Mouse (Mus musculus): ENCODE data around the gene Fam53b. TPM values are rescaled to one million over a fixed set of nuclear protein-coding genes. Genes with fewer than 3 reads are reported as not detected.

Fam53b gene
- polyA plus RNA-seq, 1 experiment from 2014 or later, result 15.5 TPM

DNA sequence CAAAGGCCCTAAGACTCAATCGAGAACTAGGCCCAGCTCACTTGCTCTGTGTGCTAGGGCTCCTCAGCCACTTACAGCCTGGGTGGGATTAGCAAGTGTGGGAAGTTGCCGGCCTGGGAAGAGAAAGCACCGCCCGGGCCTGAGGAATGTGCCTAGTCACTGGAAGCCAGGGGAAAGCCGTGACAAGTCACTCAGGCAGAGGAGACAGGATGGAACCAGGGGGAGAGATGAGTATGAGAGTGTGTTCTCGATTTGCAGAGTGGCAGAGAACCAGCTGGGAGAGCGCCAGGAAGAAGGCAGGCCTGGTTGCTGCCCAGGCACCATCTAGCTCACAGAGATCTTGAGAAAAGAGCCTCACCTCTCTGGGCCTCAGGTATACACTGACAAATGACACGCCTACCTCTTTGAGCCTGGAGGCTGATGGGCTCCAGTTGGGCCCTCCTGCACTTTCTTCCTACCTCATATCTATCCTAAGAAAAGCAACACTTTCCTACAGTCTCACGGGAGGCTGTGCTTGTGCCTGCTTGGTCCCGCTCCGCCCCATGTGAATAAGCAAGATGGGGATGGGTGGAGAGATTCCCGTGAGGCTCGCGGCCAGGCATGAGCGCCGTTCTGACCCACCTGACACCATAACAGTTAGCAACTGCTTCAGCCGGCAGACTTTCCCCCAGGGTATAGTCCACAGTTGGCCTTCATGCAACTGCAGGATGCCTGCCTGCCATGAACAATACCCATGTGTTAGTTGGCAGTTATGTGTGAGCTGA is 77.4 kb downstream of the Fam53b start:
- ATAC-seq (ENCODE audit: low FRiP score, low TSS enrichment), result no peak
- peaks cover 14% of the 10 kb centered on the region; the same call in 1 of the 2 replicates for H3K4me1 ChIP-seq (ENCODE audit: control insufficient read depth, insufficient read depth, low read length)
- no peak overlapping the region for H3K4me3 ChIP-seq (replicated peaks; ENCODE audit: low read depth, low read length)
- H3K9ac ChIP-seq (replicated peaks; ENCODE audit: low read length), result no peak overlapping the region
- DNase-seq, result no peak
- no peak overlapping the region for H3K4me2 ChIP-seq (ENCODE audit: low read length)
- no peak overlapping the region for H3K27ac ChIP-seq (replicated peaks; ENCODE audit: low read depth, low read length)
- H3K27me3 ChIP-seq (ENCODE audit: control insufficient read depth, insufficient read depth, low read length), result no peaks in the 10 kb centered on the region
- WGBS, result 58% methylated on average over 17 of the region's 17 CpGs
- no peaks in the 10 kb centered on the region for H3K36me3 ChIP-seq (ENCODE audit: control insufficient read depth, insufficient read depth, low read length)
- H3K9me3 ChIP-seq (ENCODE audit: control insufficient read depth, low read length), result no peaks in the 10 kb centered on the region

DNA sequence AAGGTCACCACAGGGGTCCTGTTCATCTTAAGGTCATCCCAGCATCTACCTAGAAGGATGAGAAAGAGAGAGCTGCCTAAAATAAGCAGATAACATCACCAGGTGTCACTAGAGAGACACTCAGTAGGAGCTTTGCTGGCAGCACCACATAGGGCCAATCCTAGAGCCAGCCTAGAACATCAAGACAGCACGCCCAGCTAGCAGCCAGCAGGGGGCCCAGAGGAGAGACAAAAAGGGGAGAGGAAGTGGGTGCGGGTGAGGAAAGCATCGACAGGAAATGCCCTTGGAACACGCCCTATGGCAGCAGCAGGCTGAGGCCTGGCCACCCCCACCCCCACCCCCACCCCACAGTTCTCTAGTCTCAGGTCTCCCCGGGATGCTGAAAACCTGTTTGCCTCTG is 78.5 kb downstream of the Fam53b start:
- 70% methylated on average over 5 of the region's 5 CpGs for WGBS
- H3K4me1 ChIP-seq (ENCODE audit: control insufficient read depth, insufficient read depth, low read length), result peaks cover 14% of the 10 kb centered on the region; the same call in 1 of the 2 replicates

DNA sequence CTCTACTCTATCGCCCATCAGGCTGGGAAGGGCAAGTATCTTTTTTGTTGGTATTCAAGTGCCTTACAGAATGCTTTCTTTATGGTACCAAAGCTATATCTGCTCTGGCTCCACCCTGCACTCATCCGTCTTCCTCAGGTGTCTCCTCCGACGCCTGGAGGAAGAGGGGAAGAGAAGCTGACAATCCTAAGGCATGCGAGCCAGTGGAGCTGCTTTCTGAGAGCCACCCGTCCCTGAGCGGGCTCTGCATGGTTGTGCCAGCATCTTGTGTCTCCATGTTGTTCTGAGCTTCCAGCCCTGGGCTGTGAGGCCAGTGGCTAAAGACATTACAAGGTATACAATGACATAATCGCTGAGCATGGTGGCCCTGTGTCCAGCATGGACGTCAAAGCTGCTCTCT is 79.5 kb downstream of the Fam53b start:
- no peak overlapping the region for H3K9ac ChIP-seq (replicated peaks; ENCODE audit: low read length)
- ATAC-seq (ENCODE audit: low FRiP score, low TSS enrichment), result no peak
- DNase-seq, result no peak
- WGBS, result 92% methylated on average over 9 of the region's 9 CpGs
- H3K4me2 ChIP-seq (ENCODE audit: low read length), result no peak overlapping the region
- no peaks in the 10 kb centered on the region for H3K9me3 ChIP-seq (ENCODE audit: control insufficient read depth, low read length)
- H3K4me1 ChIP-seq (ENCODE audit: control insufficient read depth, insufficient read depth, low read length), result peaks cover 14% of the 10 kb centered on the region; the same call in 1 of the 2 replicates
- no peak overlapping the region for H3K4me3 ChIP-seq (replicated peaks; ENCODE audit: low read depth, low read length)
- H3K36me3 ChIP-seq (ENCODE audit: control insufficient read depth, insufficient read depth, low read length), result peaks cover 3% of the 10 kb centered on the region; the same call in 1 of the 2 replicates
- H3K27me3 ChIP-seq (ENCODE audit: control insufficient read depth, insufficient read depth, low read length), result no peaks in the 10 kb centered on the region
- no peak overlapping the region for H3K27ac ChIP-seq (replicated peaks; ENCODE audit: low read depth, low read length)

More for the DNA sequence above, 78.5 kb downstream of the Fam53b start:
- Histone ChIP-seq H3K4me2 (ENCODE audit: low read length) (no peak overlapping the region), H3K9ac (replicated peaks; ENCODE audit: low read length) (no peak overlapping the region), H3K27me3 (ENCODE audit: control insufficient read depth, insufficient read depth, low read length) (no peaks in the 10 kb centered on the region), H3K27ac (replicated peaks; ENCODE audit: low read depth, low read length) (no peak overlapping the region), H3K9me3 (ENCODE audit: control insufficient read depth, low read length) (no peaks in the 10 kb centered on the region), H3K4me3 (replicated peaks; ENCODE audit: low read depth, low read length) (no peak overlapping the region), H3K36me3 (ENCODE audit: control insufficient read depth, insufficient read depth, low read length) (no peaks in the 10 kb centered on the region)
- ATAC-seq (ENCODE audit: low FRiP score, low TSS enrichment) (no peak), DNase-seq (no peak)

DNA sequence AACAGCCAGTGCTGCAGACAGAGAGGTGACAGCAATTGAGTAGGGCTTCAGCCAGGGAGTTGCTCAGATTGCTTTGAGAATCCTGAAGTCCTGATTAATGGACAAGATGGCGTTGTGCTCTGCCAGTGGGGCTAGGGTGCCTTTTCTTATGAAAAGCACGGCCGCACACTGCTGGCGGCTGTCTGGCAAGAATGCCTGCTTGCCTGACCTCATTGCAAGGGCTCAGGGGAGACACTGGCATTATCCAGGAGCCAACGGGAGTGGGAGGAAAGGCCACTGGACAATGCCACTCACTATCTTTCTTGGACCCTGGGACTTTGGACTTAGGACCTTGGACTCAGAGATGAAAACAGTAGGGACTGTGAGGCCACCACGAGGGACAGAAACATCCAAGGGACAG is 80.2 kb downstream of the Fam53b start:
- Histone ChIP-seq H3K36me3 (ENCODE audit: control insufficient read depth, insufficient read depth, low read length) (peaks cover 3% of the 10 kb centered on the region; the same call in 1 of the 2 replicates), H3K27ac (replicated peaks; ENCODE audit: low read depth, low read length) (peak overlapping the region; percentile 16), H3K4me3 (replicated peaks; ENCODE audit: low read depth, low read length) (no peak overlapping the region), H3K9me3 (ENCODE audit: control insufficient read depth, low read length) (no peaks in the 10 kb centered on the region), H3K27me3 (ENCODE audit: control insufficient read depth, insufficient read depth, low read length) (no peaks in the 10 kb centered on the region), H3K4me1 (ENCODE audit: control insufficient read depth, insufficient read depth, low read length) (peaks cover 14% of the 10 kb centered on the region; the same call in 1 of the 2 replicates), H3K9ac (replicated peaks; ENCODE audit: low read length) (no peak overlapping the region), H3K4me2 (ENCODE audit: low read length) (no peak overlapping the region)
- ATAC-seq (ENCODE audit: low FRiP score, low TSS enrichment) (no peak), DNase-seq (peak; percentile 41)
- WGBS, result 53% methylated on average over 6 of the region's 6 CpGs

DNA sequence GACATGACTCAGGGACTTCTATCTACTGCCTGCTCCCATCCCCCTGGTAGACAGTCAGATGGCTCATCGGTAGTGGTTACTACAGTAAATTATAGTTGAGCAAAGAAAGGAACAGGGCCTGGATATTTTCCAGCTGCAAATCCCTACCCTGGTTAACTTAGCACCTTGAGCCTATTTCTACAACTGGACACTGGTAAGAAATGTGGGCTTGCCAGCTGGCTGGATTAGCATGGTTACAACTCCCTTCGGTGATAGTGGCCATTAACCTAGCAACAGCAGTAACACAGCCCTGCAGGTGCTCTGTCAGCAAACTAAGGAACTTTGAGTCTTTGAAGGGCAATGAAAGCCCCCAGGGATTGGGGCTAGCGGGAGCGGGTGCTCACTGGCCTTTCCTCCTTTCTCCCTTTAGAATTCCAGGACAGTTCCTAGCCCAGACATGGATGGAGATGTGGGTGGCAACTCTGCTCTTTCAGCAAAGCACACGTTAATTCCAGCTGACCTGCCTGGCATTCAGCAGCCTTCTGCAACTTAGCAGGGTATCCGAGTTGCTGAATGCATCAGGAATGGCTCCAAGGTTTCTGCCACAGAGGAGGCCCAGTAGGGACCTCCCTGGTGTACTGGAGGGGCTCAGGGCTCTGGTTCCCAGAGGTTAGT is 81.4 kb downstream of the Fam53b start:
- H3K27me3 ChIP-seq (ENCODE audit: control insufficient read depth, insufficient read depth, low read length), result no peaks in the 10 kb centered on the region
- H3K4me3 ChIP-seq (replicated peaks; ENCODE audit: low read depth, low read length), result no peak overlapping the region
- H3K9me3 ChIP-seq (ENCODE audit: control insufficient read depth, low read length), result no peaks in the 10 kb centered on the region
- DNase-seq (no peak), ATAC-seq (ENCODE audit: low FRiP score, low TSS enrichment) (no peak)
- peak overlapping the region; percentile 9; the same call in 1 of the 2 replicates for H3K27ac ChIP-seq (replicated peaks; ENCODE audit: low read depth, low read length)
- peaks cover 14% of the 10 kb centered on the region; the same call in 1 of the 2 replicates for H3K4me1 ChIP-seq (ENCODE audit: control insufficient read depth, insufficient read depth, low read length)
- H3K4me2 ChIP-seq (ENCODE audit: low read length), result no peak overlapping the region
- 59% methylated on average over 6 of the region's 6 CpGs for WGBS
- H3K9ac ChIP-seq (replicated peaks; ENCODE audit: low read length), result no peak overlapping the region
- peaks cover 3% of the 10 kb centered on the region; the same call in 1 of the 2 replicates for H3K36me3 ChIP-seq (ENCODE audit: control insufficient read depth, insufficient read depth, low read length)

DNA sequence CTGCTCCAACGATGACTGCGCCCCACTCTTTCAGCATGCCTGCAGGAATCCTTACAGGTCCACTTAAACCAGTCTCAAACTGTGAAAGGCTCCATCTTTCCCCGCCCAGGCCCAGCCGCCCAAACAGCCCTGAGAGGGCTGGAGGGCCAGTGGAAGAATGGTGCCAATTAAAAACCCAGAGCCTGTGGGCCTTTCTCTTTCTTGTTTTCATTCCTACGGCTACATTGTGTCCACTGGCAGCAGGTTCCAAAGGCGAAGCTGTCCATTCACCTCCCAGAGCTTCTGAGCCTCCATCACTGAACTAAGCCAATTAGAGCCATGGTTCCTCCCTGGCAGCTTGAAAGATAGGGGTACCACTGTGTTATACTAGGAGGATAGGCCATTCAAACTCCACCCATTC is 82.1 kb downstream of the Fam53b start:
- H3K4me2 ChIP-seq (ENCODE audit: low read length), result no peak overlapping the region
- H3K4me3 ChIP-seq (replicated peaks; ENCODE audit: low read depth, low read length), result no peak overlapping the region
- peaks cover 3% of the 10 kb centered on the region; the same call in 1 of the 2 replicates for H3K36me3 ChIP-seq (ENCODE audit: control insufficient read depth, insufficient read depth, low read length)
- H3K27me3 ChIP-seq (ENCODE audit: control insufficient read depth, insufficient read depth, low read length), result no peaks in the 10 kb centered on the region
- WGBS, result 32% methylated on average over 6 of the region's 6 CpGs
- H3K4me1 ChIP-seq (ENCODE audit: control insufficient read depth, insufficient read depth, low read length), result peaks cover 14% of the 10 kb centered on the region; the same call in 1 of the 2 replicates
- no peaks in the 10 kb centered on the region for H3K9me3 ChIP-seq (ENCODE audit: control insufficient read depth, low read length)
- H3K27ac ChIP-seq (replicated peaks; ENCODE audit: low read depth, low read length), result peak overlapping the region; percentile 9; the same call in 1 of the 2 replicates
- H3K9ac ChIP-seq (replicated peaks; ENCODE audit: low read length), result no peak overlapping the region
- ATAC-seq (ENCODE audit: low FRiP score, low TSS enrichment) (no peak), DNase-seq (no peak)

DNA sequence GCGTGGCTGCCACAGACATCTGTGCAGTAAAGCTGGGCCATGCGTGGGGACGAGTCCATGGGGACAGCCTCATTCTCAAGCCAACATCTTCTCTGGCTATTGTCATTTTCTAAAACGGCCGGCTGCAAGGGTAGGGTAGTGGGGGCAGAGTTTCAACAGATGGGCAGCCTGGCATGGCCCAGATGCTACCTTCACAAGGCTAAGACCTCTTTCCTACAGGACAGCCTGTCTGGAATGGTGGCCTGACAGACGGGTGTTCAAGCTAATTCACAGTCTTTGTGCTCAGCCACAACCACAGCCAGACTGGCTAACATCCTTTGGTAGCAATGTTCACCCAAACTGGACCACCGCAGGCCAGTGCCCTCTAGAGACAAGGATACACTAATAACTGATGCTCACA is 83.2 kb downstream of the Fam53b start:
- ATAC-seq (ENCODE audit: low FRiP score, low TSS enrichment) (no peak), DNase-seq (no peak)
- Histone ChIP-seq H3K27me3 (ENCODE audit: control insufficient read depth, insufficient read depth, low read length) (no peaks in the 10 kb centered on the region), H3K4me1 (ENCODE audit: control insufficient read depth, insufficient read depth, low read length) (peaks cover 14% of the 10 kb centered on the region; the same call in 1 of the 2 replicates), H3K9ac (replicated peaks; ENCODE audit: low read length) (no peak overlapping the region), H3K36me3 (ENCODE audit: control insufficient read depth, insufficient read depth, low read length) (peaks cover 3% of the 10 kb centered on the region; the same call in 1 of the 2 replicates), H3K4me3 (replicated peaks; ENCODE audit: low read depth, low read length) (no peak overlapping the region), H3K9me3 (ENCODE audit: control insufficient read depth, low read length) (no peaks in the 10 kb centered on the region), H3K27ac (replicated peaks; ENCODE audit: low read depth, low read length) (0 out of 2 replicates have a peak overlapping the region, but pooled peaks have one; percentile 0), H3K4me2 (ENCODE audit: low read length) (no peak overlapping the region)
- WGBS, result 72% methylated on average over 7 of the region's 7 CpGs

DNA sequence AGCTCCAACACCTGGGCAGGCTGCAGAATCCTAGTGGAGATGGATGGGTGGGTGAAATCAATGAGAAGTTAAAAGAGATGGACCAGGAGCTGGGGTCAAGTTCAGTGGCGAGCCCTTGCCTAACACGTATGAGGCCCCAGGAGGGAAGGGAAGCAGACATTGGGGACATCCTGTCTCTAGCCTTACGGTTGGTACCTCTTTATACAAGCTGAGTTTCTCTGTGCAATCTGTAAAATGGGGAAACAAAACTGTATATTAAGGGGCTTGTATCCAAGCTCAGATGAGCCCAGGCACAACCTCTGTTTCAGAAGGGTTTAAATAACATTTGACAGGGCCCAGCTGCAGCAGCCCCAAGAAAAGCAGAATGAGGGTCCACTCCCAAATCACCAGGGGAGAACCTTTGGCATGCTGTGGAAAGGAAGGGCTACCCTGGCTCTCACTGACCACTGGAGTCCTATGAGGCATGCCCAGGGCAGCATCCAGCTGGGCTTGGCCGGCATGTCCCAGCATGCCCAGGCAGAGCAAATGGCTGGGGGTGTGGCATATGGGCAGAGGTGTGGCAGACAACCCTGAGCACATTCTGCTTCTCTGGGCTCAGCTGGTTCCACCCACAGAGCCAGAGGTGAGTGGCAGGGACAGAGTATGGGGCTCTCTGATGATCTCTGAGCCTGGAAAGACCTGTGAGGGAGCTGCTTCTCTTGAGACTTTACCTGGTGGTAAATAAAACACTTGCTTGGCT is 84.4 kb downstream of the Fam53b start:
- H3K9ac ChIP-seq (replicated peaks; ENCODE audit: low read length), result no peak overlapping the region
- H3K4me3 ChIP-seq (replicated peaks; ENCODE audit: low read depth, low read length), result no peak overlapping the region
- H3K27me3 ChIP-seq (ENCODE audit: control insufficient read depth, insufficient read depth, low read length), result no peaks in the 10 kb centered on the region
- peaks cover 14% of the 10 kb centered on the region; the same call in 1 of the 2 replicates for H3K4me1 ChIP-seq (ENCODE audit: control insufficient read depth, insufficient read depth, low read length)
- H3K36me3 ChIP-seq (ENCODE audit: control insufficient read depth, insufficient read depth, low read length), result peaks cover 3% of the 10 kb centered on the region; the same call in 1 of the 2 replicates
- no peaks in the 10 kb centered on the region for H3K9me3 ChIP-seq (ENCODE audit: control insufficient read depth, low read length)
- 89% methylated on average over 4 of the region's 4 CpGs for WGBS
- ATAC-seq (ENCODE audit: low FRiP score, low TSS enrichment), result no peak
- H3K27ac ChIP-seq (replicated peaks; ENCODE audit: low read depth, low read length), result no peak overlapping the region
- DNase-seq, result no peak
- no peak overlapping the region for H3K4me2 ChIP-seq (ENCODE audit: low read length)

Measured in midbrain, embryonic 14.5 days (tissue).